Mouse (Mus musculus) megakaryocyte, embryonic 14.5 days (primary cell): ENCODE measurements at regions not wholly inside any gene's neighbourhood (a gene's known extent, or its start where the extent isn't known, plus 50 kb on each side); places are given as distances from the start of the nearest gene placed in this dataset.
A peak's percentile ranks its signal among the peaks of the same experiment; 100 is the strongest.

Experiments
- H3K27me3 ChIP-seq: replicated peaks from 2 replicates; pipeline ENCODE3; 2012; ENCODE audit warnings: inconsistent platforms
- H3K36me3 ChIP-seq: replicated peaks from 2 replicates; pipeline ENCODE3; 2012; ENCODE audit warnings: low read length, inconsistent platforms, mixed read lengths
- H3K4me1 ChIP-seq: 2 replicates; pipeline ENCODE4 v1.6.1; 2012; ENCODE audit warnings: inconsistent platforms
- H3K4me3 ChIP-seq: replicated peaks from 2 replicates; pipeline ENCODE3; 2012; ENCODE audit warnings: moderate library complexity, mild to moderate bottlenecking, inconsistent platforms
- H3K9me3 ChIP-seq: 2 replicates; pipeline ENCODE4 v1.6.1; 2012; ENCODE audit warnings: inconsistent platforms
- FLI1 ChIP-seq: IDR thresholded peaks from 2 replicates; pipeline ENCODE4 v1.6.1; 2012; ENCODE audit warnings: low read length, inconsistent platforms, mixed read lengths
- GATA1 ChIP-seq: IDR thresholded peaks from 3 replicates; pipeline ENCODE4 v1.6.1; 2012; ENCODE audit warnings: mixed read lengths, low read length, inconsistent platforms, borderline replicate concordance

DNA sequence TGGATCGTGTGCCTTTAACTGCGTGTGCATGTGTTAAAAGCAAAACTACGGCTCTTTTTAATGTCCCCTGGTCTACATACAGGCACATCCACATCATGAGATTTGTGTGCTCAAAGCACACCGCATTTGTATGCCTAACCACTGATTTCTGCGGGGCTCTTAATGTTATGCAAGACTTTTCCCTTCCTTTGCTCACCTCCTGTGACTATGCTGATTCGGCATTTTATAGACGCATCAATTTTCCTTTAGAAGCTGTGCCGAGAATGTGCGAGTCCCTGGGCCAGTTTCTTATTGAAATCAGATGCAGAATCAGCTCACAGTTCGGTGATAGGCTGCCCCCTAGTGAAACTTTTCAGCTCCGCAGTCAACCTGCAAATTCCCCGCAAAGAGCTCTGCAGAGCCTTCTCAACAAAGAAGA is 124.1 kb upstream of the Tank start:
- H3K27me3 ChIP-seq: peaks cover 29% of the 10 kb centered on the region
- no peaks in the 10 kb centered on the region for H3K9me3 ChIP-seq
- TF ChIP-seq FLI1: no peak
- TF ChIP-seq GATA1: no peak
- H3K36me3 ChIP-seq: no peaks in the 10 kb centered on the region
- H3K4me1 ChIP-seq: peaks cover 29% of the 10 kb centered on the region
- peak overlapping the region; percentile 84 for H3K4me3 ChIP-seq

DNA sequence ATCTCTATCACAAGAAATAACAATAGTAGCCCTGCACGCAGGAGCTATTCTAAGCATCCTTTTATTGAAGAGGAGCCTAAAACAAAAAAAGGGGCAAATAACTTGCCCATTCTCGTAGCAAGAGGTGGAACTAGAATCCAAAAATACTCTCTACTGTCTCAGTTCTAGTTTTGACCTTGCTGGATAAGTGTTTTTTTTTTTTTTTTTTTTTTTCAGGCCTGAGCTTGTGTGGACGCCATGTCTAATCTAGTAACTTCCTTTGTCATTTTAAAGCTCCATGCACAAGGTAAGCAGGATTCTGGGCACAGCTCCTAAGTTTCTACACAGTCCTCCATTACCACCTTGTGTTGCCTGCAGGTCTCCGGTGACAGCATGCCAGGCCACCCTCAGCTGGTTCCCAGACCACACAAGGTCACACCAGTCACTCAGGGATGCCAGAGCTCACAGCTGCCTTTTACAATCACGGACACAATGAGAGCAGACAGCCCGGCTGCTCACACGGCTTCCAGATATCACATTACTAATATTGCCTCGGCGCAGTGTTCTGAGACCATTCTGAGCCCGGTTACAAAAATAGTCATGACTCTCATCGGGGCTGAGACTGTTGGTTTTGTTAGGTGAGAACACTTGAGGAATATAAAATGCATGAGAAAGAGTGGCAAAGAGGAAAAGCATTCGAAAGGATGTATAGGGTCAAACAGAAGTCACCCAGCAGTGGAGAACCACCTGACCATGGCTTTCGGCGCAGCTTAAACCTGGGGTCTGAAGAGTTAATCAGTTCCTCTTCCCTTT is 124.7 kb upstream of the Tank start:
- H3K4me3 ChIP-seq: peak overlapping the region; percentile 84
- no peaks in the 10 kb centered on the region for H3K9me3 ChIP-seq
- H3K36me3 ChIP-seq: no peaks in the 10 kb centered on the region

DNA sequence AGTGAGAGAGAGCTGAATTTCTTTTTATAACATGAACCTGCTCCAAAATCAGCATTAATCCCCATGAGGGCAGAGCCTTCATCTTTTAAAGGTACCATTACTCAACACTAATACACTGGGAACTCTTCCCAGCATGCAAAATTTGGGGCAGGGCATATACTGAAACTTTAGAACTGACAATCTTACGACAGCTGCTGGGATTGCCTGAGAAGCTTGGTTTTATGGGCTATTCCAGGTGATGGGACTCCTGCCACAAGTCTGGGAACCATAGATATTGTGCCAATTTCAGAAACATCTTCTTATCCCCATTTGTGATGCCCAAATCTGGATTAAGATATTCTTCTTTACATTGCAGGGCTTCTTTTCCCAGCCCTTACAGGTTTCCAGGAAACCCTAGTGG is 125.8 kb upstream of the Tank start:
- Histone ChIP-seq H3K4me1 (peaks cover 29% of the 10 kb centered on the region), H3K27me3 (peaks cover 45% of the 10 kb centered on the region), H3K9me3 (no peaks in the 10 kb centered on the region), H3K36me3 (no peaks in the 10 kb centered on the region), H3K4me3 (no peak overlapping the region)
- TF ChIP-seq GATA1 (no peak), FLI1 (no peak)

More for the DNA sequence above, 124.7 kb upstream of the Tank start:
- TF ChIP-seq GATA1: no peak
- no peak for TF ChIP-seq FLI1
- H3K4me1 ChIP-seq: peaks cover 29% of the 10 kb centered on the region
- H3K27me3 ChIP-seq: peaks cover 35% of the 10 kb centered on the region

DNA sequence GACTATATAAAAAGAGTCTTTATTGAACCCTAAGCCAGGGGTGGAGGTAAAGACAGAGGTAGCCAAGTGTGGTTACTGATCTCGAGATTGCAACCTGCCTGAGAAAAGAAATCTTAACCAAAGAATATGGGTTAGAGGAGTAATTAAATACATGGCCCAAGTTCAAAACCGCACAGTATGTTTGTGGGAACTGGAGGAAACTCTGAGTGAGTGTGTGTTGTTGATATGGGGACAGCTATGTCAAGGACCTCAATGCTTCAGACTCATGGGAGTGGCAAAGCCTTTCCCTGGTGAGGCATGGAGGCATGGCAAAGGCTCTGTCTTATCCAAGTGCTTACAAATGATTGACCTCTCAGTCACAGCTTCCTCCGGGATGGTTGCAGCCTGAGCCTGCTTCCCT is 127.7 kb upstream of the Tank start:
- TF ChIP-seq GATA1 (peak; percentile 26; the same call in 1 of the 3 replicates), FLI1 (no peak)
- no peaks in the 10 kb centered on the region for H3K9me3 ChIP-seq
- peak overlapping the region; percentile 59 for H3K4me3 ChIP-seq
- H3K36me3 ChIP-seq: no peaks in the 10 kb centered on the region
- H3K27me3 ChIP-seq: peaks cover 57% of the 10 kb centered on the region
- peaks cover 26% of the 10 kb centered on the region for H3K4me1 ChIP-seq

DNA sequence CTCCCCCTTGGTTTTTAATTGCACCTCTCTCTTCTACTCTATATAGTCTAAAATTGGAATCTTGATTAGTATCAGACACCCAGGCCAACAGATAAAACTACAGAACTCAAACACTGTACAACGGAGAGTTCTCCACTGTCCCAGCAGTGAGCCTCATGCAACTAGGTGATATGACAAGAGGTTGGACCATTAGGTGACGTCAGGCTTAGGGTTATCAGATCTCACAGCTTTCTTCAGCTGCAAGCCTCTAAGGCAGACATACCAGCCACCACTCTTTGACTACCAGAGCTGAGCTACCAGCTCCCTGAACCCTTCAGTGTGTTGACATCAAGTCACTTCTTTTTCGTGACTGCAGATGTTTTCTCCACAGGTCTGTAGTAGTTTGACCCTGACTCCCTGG is 141.8 kb upstream of the Tank start:
- no peaks in the 10 kb centered on the region for H3K9me3 ChIP-seq
- H3K4me3 ChIP-seq: no peak overlapping the region
- no peak for TF ChIP-seq GATA1
- no peak for TF ChIP-seq FLI1
- H3K4me1 ChIP-seq: no peaks in the 10 kb centered on the region; the same call in 1 of the 2 replicates
- H3K27me3 ChIP-seq: peaks cover 12% of the 10 kb centered on the region
- no peaks in the 10 kb centered on the region for H3K36me3 ChIP-seq

DNA sequence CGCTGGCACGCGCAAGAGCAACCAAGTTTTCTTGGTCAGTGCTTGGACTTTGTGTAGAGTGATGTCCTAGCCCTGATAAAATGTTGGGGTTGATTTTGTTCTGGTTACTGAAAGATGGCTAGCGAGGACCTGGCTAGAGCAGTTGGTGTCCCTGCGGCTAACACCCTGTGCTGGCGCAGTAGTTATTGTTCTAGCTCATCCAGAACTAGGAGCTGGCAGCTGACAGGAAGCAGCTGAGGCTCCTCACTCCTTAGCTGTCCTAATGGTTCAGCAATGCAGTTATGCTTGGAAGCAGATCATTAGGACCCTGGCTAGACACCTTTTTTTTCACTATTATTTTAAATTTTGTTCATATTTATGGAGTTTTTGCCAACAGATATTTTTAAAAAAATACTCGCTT is 170.5 kb upstream of the Tank start:
- Histone ChIP-seq H3K9me3 (no peaks in the 10 kb centered on the region), H3K27me3 (peaks cover 8% of the 10 kb centered on the region), H3K4me1 (peaks cover 5% of the 10 kb centered on the region; the same call in 1 of the 2 replicates), H3K4me3 (no peak overlapping the region), H3K36me3 (no peaks in the 10 kb centered on the region)
- TF ChIP-seq GATA1 (no peak), FLI1 (no peak)

DNA sequence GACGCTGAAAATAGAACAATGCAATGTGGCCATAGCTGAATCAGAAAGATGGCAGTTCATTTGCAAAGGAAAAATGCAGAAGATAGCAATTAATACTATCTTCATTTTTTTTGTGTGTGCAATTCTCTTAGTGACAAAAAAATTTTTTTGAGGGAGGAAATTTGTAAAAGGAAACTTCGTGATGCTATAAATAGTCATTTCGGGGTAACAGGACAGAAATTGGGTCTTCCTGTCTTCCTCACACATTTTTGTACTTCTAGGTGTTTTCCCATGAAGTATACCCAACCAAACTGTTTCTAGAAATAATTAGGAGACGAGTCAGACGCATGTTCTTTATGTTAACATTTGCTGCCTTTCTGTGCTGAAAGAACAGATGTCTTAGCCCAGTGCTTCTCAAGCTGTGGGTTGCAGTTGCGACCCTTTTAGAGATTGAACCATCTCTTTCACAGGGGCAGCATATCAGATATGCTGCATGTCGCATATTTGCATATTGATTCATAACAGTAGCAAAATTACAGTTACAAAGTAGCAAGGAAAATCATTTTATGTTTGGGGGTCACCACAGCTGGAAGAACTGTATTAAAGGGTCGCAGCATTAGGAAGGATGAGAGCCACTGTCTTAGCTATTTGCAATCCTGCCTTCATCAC is 172.2 kb upstream of the Tank start:
- TF ChIP-seq FLI1 (no peak), GATA1 (no peak)

DNA sequence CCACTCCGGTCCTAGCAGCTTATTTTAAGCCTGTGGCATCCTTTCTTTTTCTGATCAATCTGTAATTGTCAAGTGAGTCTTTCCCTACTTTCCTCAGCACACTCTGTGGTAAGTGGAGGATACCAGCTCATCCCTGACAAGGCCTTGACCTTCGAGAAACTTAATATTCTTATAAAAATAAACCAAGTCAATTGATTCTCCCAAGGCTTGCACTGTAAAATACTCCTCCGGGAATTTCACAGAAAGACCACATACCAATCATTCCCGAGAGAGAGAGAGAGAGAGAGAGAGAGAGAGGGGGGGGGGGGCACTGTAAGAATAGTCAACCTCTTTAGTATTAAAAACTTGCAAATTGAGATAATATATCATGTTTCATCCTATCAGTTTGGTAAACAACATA is 173.1 kb upstream of the Tank start:
- peaks cover 7% of the 10 kb centered on the region for H3K27me3 ChIP-seq
- peaks cover 19% of the 10 kb centered on the region for H3K4me1 ChIP-seq
- H3K9me3 ChIP-seq: no peaks in the 10 kb centered on the region
- TF ChIP-seq FLI1 (no peak), GATA1 (no peak)
- H3K4me3 ChIP-seq: no peak overlapping the region
- no peaks in the 10 kb centered on the region for H3K36me3 ChIP-seq

More for the DNA sequence above, 172.2 kb upstream of the Tank start:
- Histone ChIP-seq H3K4me3 (no peak overlapping the region), H3K36me3 (no peaks in the 10 kb centered on the region), H3K9me3 (no peaks in the 10 kb centered on the region), H3K27me3 (peaks cover 8% of the 10 kb centered on the region), H3K4me1 (peaks cover 16% of the 10 kb centered on the region)

DNA sequence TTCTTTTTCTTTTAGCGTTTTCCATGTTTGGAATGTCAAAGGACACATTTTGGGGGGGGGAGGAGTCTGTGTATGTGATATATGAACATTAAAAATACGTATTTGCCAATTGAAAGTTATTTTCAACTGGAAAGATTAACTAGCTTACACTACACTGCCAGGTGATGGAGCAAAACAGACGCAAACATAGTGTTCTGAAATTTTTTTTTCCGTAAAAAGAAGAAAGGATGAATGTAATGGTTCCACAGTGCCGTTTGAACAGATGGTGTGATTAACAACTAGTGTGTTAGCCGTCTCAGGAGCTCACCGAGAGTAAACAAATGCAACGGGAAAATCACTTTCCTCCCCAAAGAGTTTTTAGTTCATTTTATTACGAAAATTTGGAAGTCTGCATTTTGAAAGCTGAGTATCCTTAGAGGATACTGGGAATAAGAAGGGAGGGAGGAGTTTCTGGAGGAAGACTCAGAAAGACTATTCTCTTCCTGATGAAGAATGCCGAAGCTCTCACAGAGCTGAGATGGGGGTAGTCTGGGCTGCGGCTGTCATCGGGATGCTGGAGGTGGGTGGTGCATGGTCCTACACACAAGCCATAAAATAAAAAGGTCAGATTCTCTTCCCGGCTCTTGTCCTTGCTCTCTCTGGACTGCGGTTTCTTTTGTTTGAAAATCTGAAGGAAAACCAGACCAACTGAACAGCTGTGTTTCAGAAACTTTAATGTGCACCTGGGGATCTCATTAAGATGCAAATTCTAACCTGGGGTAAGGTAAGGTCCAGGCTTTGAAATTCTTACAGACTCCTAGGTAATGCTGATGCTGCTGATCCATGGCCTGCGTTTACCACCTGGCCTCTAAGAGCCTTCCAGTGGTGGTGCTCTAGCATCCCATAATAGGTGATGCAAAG is 175.5 kb upstream of the Tank start:
- Histone ChIP-seq H3K4me1 (peaks cover 19% of the 10 kb centered on the region), H3K4me3 (peak overlapping the region; percentile 89), H3K9me3 (no peaks in the 10 kb centered on the region), H3K36me3 (no peaks in the 10 kb centered on the region), H3K27me3 (peaks cover 7% of the 10 kb centered on the region)
- TF ChIP-seq GATA1 (no peak), FLI1 (no peak)
